Mouse (Mus musculus) erythroblast, embryonic 14.5 days (primary cell): ENCODE measurements around the gene Engase. TPM values are rescaled to one million over a fixed set of nuclear protein-coding genes. Genes with fewer than 3 reads are reported as not detected.

Source experiments
- H3K27me3 ChIP-seq: 2 replicates; pipeline ENCODE4 v1.6.1; 2012; ENCODE audit warnings: inconsistent platforms; ENCODE audit not compliant: control insufficient read depth
- H3K36me3 ChIP-seq: 2 replicates; pipeline ENCODE4 v1.6.1; 2012; ENCODE audit warnings: mild to moderate bottlenecking, inconsistent platforms; ENCODE audit not compliant: control insufficient read depth
- H3K4me1 ChIP-seq: 2 replicates; pipeline ENCODE4 v1.6.1; 2012; ENCODE audit warnings: inconsistent platforms; ENCODE audit not compliant: control insufficient read depth
- H3K4me3 ChIP-seq: replicated peaks from 2 replicates; pipeline ENCODE3; 2012; ENCODE audit warnings: moderate library complexity, mild to moderate bottlenecking, inconsistent platforms
- H3K9me3 ChIP-seq: 2 replicates; pipeline ENCODE4 v1.6.1; 2012; ENCODE audit warnings: low read length, inconsistent platforms, mixed read lengths; ENCODE audit not compliant: control insufficient read depth
- GATA1 ChIP-seq: IDR thresholded peaks from 2 replicates; pipeline ENCODE4 v1.6.1; 2012; ENCODE audit warnings: low read length, inconsistent platforms, mixed read lengths
- TAL1 ChIP-seq: IDR thresholded peaks from 3 replicates; pipeline ENCODE4 v1.6.1; 2012; ENCODE audit warnings: low read length, inconsistent platforms, mixed read lengths
- polyA plus RNA-seq: library from polyadenylated mRNA; stranded (reverse); fragments of >175 nt; gene quantifications from 2 replicates; pipeline ENCODE4 v1.2.3, GENCODE M21; 2012

The Engase gene
- polyA plus RNA-seq, 1 experiment, result 0.73 TPM

DNA sequence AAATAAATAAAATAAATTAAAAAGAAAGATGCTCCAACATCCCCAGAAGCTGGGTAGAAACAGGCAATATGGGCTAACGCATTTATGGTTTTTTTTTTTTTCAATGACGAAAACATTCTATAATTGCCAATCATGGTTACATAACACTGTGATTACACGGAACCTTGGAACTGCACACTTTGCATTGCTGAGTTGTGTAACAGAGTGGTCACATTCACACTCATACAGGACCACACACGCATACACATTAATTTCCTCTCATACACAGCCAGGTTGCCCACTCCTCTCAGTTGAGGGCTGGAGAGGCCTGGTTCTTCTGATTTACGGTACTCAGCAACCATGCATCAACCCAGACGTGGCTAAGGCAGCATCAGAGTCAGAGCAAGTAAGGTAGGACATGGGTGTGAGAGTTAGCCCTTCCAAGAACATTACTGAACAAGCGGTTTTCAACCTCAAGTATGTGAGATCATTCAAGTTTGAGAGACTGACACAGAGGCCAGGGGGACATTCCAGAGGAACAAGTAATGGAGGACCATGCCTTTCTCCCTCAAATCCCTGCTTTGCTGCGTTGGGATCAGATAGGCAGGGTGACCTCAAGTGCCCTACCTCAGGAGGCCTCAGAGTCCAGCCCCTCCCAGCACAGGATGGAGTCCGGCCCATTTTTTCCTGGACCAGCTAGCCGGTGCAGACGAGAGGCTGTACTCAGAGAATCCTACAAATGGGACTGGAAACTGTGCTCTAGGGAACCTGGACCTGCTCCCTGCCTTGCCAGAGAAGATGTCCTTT lies 22.6 kb upstream of the Engase start:
- Histone ChIP-seq H3K9me3 (no peaks in the 10 kb centered on the region), H3K4me1 (no peaks in the 10 kb centered on the region), H3K36me3 (no peaks in the 10 kb centered on the region), H3K4me3 (no peak overlapping the region), H3K27me3 (no peaks in the 10 kb centered on the region)
- TF ChIP-seq TAL1 (no peak), GATA1 (no peak)

DNA sequence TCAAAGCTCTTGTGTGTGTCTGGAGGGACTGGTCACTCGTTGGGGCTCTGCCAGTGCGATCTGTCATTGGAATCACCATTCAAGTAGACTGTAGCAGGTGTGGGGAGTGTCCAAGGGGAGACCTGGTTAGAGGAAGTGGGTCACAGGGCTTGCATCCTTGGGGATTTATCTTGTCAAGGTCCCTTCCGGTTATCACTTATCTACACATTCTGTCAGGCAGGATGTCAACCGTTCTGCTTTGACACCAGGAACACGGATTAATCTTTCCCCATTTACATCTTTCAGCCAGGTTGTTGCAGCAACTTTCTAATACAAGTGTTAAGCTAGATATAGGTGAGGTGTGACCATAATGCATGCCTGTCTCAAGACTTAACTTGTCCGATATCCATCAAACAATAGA lies 20.8 kb upstream of the Engase start:
- Histone ChIP-seq H3K27me3 (no peaks in the 10 kb centered on the region), H3K36me3 (no peaks in the 10 kb centered on the region), H3K9me3 (peaks cover 5% of the 10 kb centered on the region), H3K4me1 (no peaks in the 10 kb centered on the region), H3K4me3 (no peak overlapping the region)
- no peak for TF ChIP-seq GATA1
- TF ChIP-seq TAL1, result no peak

GRCm38 (mm10) chr11:118456937-118457336 lies 19.7 kb upstream of the Engase start:
- Histone ChIP-seq H3K9me3 (peaks cover 5% of the 10 kb centered on the region), H3K36me3 (no peaks in the 10 kb centered on the region), H3K4me3 (no peak overlapping the region), H3K4me1 (no peaks in the 10 kb centered on the region), H3K27me3 (no peaks in the 10 kb centered on the region)
- no peak for TF ChIP-seq GATA1
- TF ChIP-seq TAL1, result no peak

GRCm38 (mm10) chr11:118459051-118459450 lies 17.6 kb upstream of the Engase start:
- Histone ChIP-seq H3K36me3 (no peaks in the 10 kb centered on the region), H3K4me3 (no peak overlapping the region), H3K9me3 (peaks cover 5% of the 10 kb centered on the region), H3K4me1 (no peaks in the 10 kb centered on the region), H3K27me3 (no peaks in the 10 kb centered on the region)
- TF ChIP-seq TAL1, result no peak
- TF ChIP-seq GATA1, result no peak

GRCm38 (mm10) chr11:118459536-118459935 lies 17.1 kb upstream of the Engase start:
- peaks cover 5% of the 10 kb centered on the region for H3K9me3 ChIP-seq
- H3K27me3 ChIP-seq, result no peaks in the 10 kb centered on the region
- H3K4me3 ChIP-seq, result no peak overlapping the region
- no peaks in the 10 kb centered on the region for H3K36me3 ChIP-seq
- TF ChIP-seq TAL1 (no peak), GATA1 (no peak)
- H3K4me1 ChIP-seq, result no peaks in the 10 kb centered on the region; the same call in 1 of the 2 replicates

DNA sequence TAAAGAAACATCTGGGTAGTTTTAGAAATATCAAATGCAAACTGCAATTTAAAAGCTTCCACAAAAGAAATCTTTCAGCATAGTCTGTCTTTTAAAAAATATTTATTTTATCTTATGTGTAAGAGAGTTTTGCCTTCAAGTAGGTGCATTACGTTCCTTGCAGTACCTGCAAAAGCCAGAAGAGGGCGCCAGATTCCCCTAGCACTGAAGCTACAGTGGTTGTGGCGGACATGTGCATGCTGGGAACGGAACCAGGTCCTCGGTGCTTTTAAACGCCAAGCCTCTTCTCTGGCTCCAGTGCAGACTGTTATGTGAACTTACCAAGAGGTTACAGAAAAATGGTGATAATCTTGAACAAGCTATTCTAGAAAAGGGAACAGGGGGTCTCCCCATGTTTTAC lies 16.3 kb upstream of the Engase start:
- no peaks in the 10 kb centered on the region; the same call in 1 of the 2 replicates for H3K4me1 ChIP-seq
- H3K9me3 ChIP-seq, result peaks cover 5% of the 10 kb centered on the region
- no peak overlapping the region for H3K4me3 ChIP-seq
- no peak for TF ChIP-seq GATA1
- no peak for TF ChIP-seq TAL1
- no peaks in the 10 kb centered on the region for H3K36me3 ChIP-seq
- H3K27me3 ChIP-seq, result no peaks in the 10 kb centered on the region

GRCm38 (mm10) chr11:118467441-118468035 lies 9.1 kb upstream of the Engase start:
- no peaks in the 10 kb centered on the region for H3K9me3 ChIP-seq
- no peaks in the 10 kb centered on the region for H3K27me3 ChIP-seq
- no peak for TF ChIP-seq GATA1
- TF ChIP-seq TAL1, result no peak

GRCm38 (mm10) chr11:118469509-118470160 lies 7.0 kb upstream of the Engase start:
- Histone ChIP-seq H3K4me3 (no peak overlapping the region), H3K9me3 (no peaks in the 10 kb centered on the region), H3K27me3 (no peaks in the 10 kb centered on the region), H3K36me3 (no peaks in the 10 kb centered on the region), H3K4me1 (peaks cover 45% of the 10 kb centered on the region)
- TF ChIP-seq TAL1 (no peak), GATA1 (no peak)

More at GRCm38 (mm10) chr11:118467441-118468035, 9.1 kb upstream of the Engase start:
- Histone ChIP-seq H3K4me1 (peaks cover 29% of the 10 kb centered on the region), H3K4me3 (no peak overlapping the region), H3K36me3 (no peaks in the 10 kb centered on the region)

GRCm38 (mm10) chr11:118470234-118470966 lies 6.2 kb upstream of the Engase start:
- TF ChIP-seq GATA1 (no peak), TAL1 (no peak)
- peaks cover 52% of the 10 kb centered on the region for H3K4me1 ChIP-seq
- H3K9me3 ChIP-seq, result no peaks in the 10 kb centered on the region
- H3K36me3 ChIP-seq, result no peaks in the 10 kb centered on the region
- no peak overlapping the region for H3K4me3 ChIP-seq
- H3K27me3 ChIP-seq, result no peaks in the 10 kb centered on the region
